Mouse (Mus musculus): ENCODE measurements around the gene Dock4. TPM values are rescaled to one million over a fixed set of nuclear protein-coding genes. Genes with fewer than 3 reads are reported as not detected.

Gene Dock4
- polyA plus RNA-seq, 1 experiment from 2014 or later: 2.6 TPM

DNA sequence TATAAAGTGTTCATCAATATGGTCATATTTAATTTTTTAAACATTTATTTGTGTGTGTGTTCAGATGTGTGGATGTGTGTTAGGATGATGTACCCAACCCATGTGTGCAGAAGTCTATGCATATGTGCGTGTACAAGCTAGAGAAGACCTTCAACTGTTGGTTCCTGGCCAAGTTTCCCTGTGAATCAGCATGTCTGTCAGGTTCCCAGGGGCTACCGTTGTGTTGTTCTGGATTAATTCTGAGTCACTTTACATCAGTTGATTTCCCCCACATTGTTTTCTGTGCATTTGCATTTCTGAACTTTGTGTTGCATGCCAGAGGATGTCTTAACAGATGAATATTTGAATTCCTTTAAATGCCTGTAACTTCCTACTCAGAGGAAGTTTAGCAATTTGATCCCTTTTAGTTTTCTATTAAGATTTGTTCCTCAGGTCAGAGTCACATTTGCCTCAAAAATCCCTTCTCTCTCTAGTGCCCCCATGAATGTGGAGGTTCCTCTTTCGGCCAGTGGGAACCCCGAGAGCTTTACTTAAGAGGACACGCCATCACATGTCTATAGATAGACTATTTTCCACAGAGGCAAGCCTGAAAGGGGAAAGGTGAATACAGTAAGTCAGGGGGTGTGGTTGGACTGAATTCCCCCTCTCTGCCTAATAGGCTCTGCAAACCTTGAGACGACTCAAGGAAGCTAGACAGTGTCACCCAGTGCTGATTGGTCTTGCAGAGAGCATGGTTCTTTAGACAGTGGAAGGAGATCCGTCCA, 139.0 kb downstream of the Dock4 start:
- H3K27me3 ChIP-seq (replicated peaks): no peaks in the 10 kb centered on the region
- H3K27ac ChIP-seq: no peak overlapping the region
- no peak overlapping the region for H3K9ac ChIP-seq
- no peaks in the 10 kb centered on the region for H3K36me3 ChIP-seq
- H3K9me3 ChIP-seq (replicated peaks): no peaks in the 10 kb centered on the region
- no peaks in the 10 kb centered on the region for H3K4me1 ChIP-seq
- WGBS (ENCODE audit: insufficient replicate concordance): 66% methylated on average over 7 of the region's 7 CpGs
- ATAC-seq: no peak
- H3K4me2 ChIP-seq: no peak overlapping the region
- H3K4me3 ChIP-seq: no peak overlapping the region

GRCm38 (mm10) chr12:40585456-40586141, 139.8 kb downstream of the Dock4 start:
- 64% methylated on average over 4 of the region's 4 CpGs for WGBS (ENCODE audit: insufficient replicate concordance)
- Histone ChIP-seq H3K27ac (no peak overlapping the region), H3K4me1 (no peaks in the 10 kb centered on the region), H3K36me3 (no peaks in the 10 kb centered on the region), H3K9me3 (replicated peaks) (no peaks in the 10 kb centered on the region), H3K4me3 (no peak overlapping the region), H3K4me2 (no peak overlapping the region), H3K27me3 (replicated peaks) (no peaks in the 10 kb centered on the region), H3K9ac (no peak overlapping the region)
- no peak for ATAC-seq

- Histone ChIP-seq H3K27ac (no peak overlapping the region), H3K27me3 (replicated peaks) (no peaks in the 10 kb centered on the region), H3K36me3 (no peaks in the 10 kb centered on the region), H3K9ac (no peak overlapping the region), H3K4me2 (no peak overlapping the region), H3K4me1 (no peaks in the 10 kb centered on the region), H3K4me3 (no peak overlapping the region), H3K9me3 (replicated peaks) (no peaks in the 10 kb centered on the region)
- WGBS (ENCODE audit: insufficient replicate concordance): 69% methylated on average over 4 of the region's 4 CpGs
- no peak for ATAC-seq
These were observed 148.4 kb downstream of the Dock4 start for GRCm38 (mm10) chr12:40594161-40594560.

DNA sequence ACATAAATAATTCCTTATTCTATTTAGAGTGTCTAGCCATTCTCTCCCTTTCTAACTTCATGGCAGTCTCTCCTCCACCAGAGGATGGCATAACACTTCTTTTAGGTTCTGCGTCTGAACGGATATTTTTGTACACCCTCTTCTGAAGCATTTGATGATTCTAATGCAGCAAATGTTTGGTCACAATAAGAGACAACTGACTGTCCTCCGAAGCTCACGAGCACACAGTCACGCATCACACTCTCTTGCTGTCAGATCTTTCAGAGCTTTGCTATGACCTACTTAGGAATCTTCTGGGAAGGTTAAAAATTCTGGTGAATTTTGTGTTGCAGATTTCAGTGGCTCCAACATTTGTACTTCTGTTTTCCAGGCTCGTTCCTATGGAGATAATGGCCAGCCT, 149.7 kb downstream of the Dock4 start:
- no peak overlapping the region for H3K4me2 ChIP-seq
- H3K4me3 ChIP-seq: no peak overlapping the region
- H3K9ac ChIP-seq: no peak overlapping the region
- no peaks in the 10 kb centered on the region for H3K4me1 ChIP-seq
- no peaks in the 10 kb centered on the region for H3K27me3 ChIP-seq (replicated peaks)
- H3K9me3 ChIP-seq (replicated peaks): no peaks in the 10 kb centered on the region
- no peaks in the 10 kb centered on the region for H3K36me3 ChIP-seq
- WGBS (ENCODE audit: insufficient replicate concordance): 67% methylated on average over 6 of the region's 6 CpGs
- H3K27ac ChIP-seq: no peak overlapping the region
- no peak for ATAC-seq

GRCm38 (mm10) chr12:40596020-40596419, 150.3 kb downstream of the Dock4 start:
- Histone ChIP-seq H3K4me3 (no peak overlapping the region), H3K27ac (no peak overlapping the region), H3K27me3 (replicated peaks) (no peaks in the 10 kb centered on the region), H3K9me3 (replicated peaks) (no peaks in the 10 kb centered on the region), H3K9ac (no peak overlapping the region), H3K4me2 (no peak overlapping the region), H3K36me3 (no peaks in the 10 kb centered on the region), H3K4me1 (no peaks in the 10 kb centered on the region)
- WGBS (ENCODE audit: insufficient replicate concordance): 62% methylated on average over 7 of the region's 7 CpGs
- no peak for ATAC-seq

DNA sequence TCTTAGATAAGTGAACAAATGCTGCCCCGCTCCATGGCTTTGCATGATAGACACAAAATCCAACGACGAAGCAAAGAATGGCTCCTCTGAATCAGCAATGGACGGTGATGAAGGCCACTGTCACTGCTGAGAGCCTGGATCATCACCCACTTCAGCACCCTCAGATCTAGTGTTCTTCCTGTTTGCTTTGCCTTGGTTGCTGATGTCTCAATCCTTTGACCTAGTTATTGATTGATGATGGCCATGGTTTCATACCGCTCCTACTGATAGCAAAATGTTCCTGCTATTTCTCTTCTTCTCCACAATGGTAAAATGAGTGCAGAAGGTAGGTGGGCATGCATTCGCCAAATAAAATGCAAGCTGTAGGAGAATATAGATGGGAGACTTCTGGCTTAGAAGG, 150.7 kb downstream of the Dock4 start:
- Histone ChIP-seq H3K27ac (no peak overlapping the region), H3K9ac (no peak overlapping the region), H3K4me2 (no peak overlapping the region), H3K27me3 (replicated peaks) (no peaks in the 10 kb centered on the region), H3K36me3 (no peaks in the 10 kb centered on the region), H3K4me1 (no peaks in the 10 kb centered on the region), H3K4me3 (no peak overlapping the region), H3K9me3 (replicated peaks) (no peaks in the 10 kb centered on the region)
- 67% methylated on average over 6 of the region's 6 CpGs for WGBS (ENCODE audit: insufficient replicate concordance)
- ATAC-seq: no peak

- H3K36me3 ChIP-seq: no peaks in the 10 kb centered on the region
- 56% methylated on average over 2 of the region's 2 CpGs for WGBS (ENCODE audit: insufficient replicate concordance)
- H3K4me2 ChIP-seq: no peak overlapping the region
- no peaks in the 10 kb centered on the region for H3K4me1 ChIP-seq
- H3K4me3 ChIP-seq: no peak overlapping the region
- H3K9ac ChIP-seq: no peak overlapping the region
- no peak for ATAC-seq
- H3K27ac ChIP-seq: no peak overlapping the region
- no peaks in the 10 kb centered on the region for H3K9me3 ChIP-seq (replicated peaks)
- no peaks in the 10 kb centered on the region for H3K27me3 ChIP-seq (replicated peaks)
These were observed 154.2 kb downstream of the Dock4 start for GRCm38 (mm10) chr12:40599952-40600351.

DNA sequence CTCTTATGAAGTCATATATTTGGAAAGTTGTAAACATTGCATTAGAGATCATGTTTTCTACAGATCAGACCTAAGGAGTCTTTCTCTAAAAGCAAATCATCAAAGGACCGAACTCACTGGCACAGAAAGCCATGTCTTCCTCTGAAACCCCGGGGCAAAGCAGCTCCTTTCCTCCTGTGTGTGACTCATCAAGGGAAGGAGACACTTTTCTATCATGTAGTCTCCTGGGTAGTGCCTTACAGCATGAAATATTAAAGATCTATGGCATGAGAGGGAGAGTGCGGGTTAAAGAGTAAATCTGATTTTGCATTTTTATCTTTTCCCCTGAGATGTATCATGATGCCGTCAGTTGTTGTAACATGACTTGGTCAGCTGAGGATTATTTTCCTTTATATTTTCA, 159.8 kb downstream of the Dock4 start:
- H3K9ac ChIP-seq: no peak overlapping the region
- no peaks in the 10 kb centered on the region for H3K9me3 ChIP-seq (replicated peaks)
- ATAC-seq: no peak
- no peaks in the 10 kb centered on the region for H3K27me3 ChIP-seq (replicated peaks)
- no peak overlapping the region for H3K27ac ChIP-seq
- no peaks in the 10 kb centered on the region for H3K36me3 ChIP-seq
- no peaks in the 10 kb centered on the region for H3K4me1 ChIP-seq
- no peak overlapping the region for H3K4me2 ChIP-seq
- WGBS (ENCODE audit: insufficient replicate concordance): 69% methylated on average over 4 of the region's 4 CpGs
- H3K4me3 ChIP-seq: no peak overlapping the region

GRCm38 (mm10) chr12:40622926-40623325, 177.2 kb downstream of the Dock4 start:
- no peaks in the 10 kb centered on the region for H3K27me3 ChIP-seq (replicated peaks)
- H3K4me1 ChIP-seq: no peaks in the 10 kb centered on the region
- H3K9ac ChIP-seq: no peak overlapping the region

DNA sequence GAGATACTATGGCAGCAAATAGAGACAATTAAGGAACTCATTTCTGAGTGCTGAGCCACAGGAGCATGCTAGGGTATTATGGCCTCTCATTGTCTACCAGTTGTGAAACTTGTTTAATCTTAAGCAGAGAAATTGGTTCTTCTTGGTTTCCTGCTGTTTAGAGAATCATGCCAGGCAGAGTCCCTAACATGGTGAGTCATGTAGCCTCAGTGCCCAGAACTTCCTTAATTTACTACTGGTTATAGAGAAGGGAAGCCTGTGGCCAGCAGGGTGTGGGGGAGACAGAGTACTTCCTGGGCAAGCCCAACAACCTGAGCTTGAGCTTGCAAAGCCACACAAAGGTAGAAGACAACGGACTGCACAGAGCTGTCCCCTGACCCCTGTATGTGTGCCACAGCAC, 180.8 kb downstream of the Dock4 start:
- 44% methylated on average over 1 of the region's 1 CpGs for WGBS (ENCODE audit: insufficient replicate concordance)
- Histone ChIP-seq H3K27ac (no peak overlapping the region), H3K36me3 (no peaks in the 10 kb centered on the region), H3K9ac (no peak overlapping the region), H3K4me3 (no peak overlapping the region), H3K4me1 (no peaks in the 10 kb centered on the region), H3K9me3 (replicated peaks) (no peaks in the 10 kb centered on the region), H3K4me2 (no peak overlapping the region), H3K27me3 (replicated peaks) (no peaks in the 10 kb centered on the region)
- no peak for ATAC-seq

More at GRCm38 (mm10) chr12:40622926-40623325, 177.2 kb downstream of the Dock4 start:
- ATAC-seq: no peak
- H3K27ac ChIP-seq: no peak overlapping the region
- no peak overlapping the region for H3K4me3 ChIP-seq
- H3K36me3 ChIP-seq: no peaks in the 10 kb centered on the region
- H3K4me2 ChIP-seq: no peak overlapping the region
- no peaks in the 10 kb centered on the region for H3K9me3 ChIP-seq (replicated peaks)

DNA sequence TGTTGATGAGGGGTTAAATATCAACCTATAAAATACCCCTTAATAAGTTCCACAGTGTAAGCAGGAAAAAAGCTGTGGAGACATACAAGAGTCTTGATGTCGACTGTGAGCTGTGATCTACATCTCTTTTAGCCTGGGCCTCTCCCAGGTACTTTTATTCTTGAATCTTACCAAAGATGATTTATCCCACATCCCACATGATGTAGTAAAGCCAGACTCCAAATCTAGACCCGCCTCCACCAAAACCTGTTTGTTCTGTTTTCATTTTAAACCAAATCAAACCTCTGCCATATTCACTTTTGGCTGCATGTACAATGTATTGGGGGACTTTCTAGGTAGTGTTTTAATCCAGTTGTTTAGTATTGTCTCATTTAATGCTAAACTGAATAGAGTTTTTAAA, 187.5 kb downstream of the Dock4 start:
- no peaks in the 10 kb centered on the region for H3K27me3 ChIP-seq (replicated peaks)
- H3K4me1 ChIP-seq: no peaks in the 10 kb centered on the region
- H3K27ac ChIP-seq: no peak overlapping the region
- no peaks in the 10 kb centered on the region for H3K36me3 ChIP-seq
- whole genome bisulfite sequencing (ENCODE audit: insufficient replicate concordance): 59% methylated on average over 2 of the region's 2 CpGs
- no peaks in the 10 kb centered on the region for H3K9me3 ChIP-seq (replicated peaks)
- H3K9ac ChIP-seq: no peak overlapping the region
- no peak overlapping the region for H3K4me2 ChIP-seq
- no peak for ATAC-seq
- no peak overlapping the region for H3K4me3 ChIP-seq

DNA sequence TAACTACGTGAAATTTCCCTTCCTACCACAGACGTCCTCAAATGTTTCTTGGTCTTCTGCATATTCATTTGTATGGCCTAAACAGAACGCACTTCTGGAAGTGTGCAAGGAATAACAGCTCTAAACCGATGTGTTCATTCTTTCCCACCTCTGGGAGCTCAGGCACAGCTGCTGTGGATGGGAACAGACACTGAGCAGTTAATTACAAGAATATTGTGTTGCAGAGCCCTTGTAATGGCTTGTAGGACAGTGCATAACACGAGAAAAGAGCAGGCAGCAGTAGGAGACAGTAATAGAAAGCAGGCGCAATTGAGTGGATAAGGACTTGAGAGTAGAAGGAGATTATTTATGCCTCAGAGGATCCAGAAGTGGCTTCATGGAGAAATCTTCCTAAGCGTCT, 188.4 kb downstream of the Dock4 start:
- H3K9me3 ChIP-seq (replicated peaks): no peaks in the 10 kb centered on the region
- WGBS (ENCODE audit: insufficient replicate concordance): 74% methylated on average over 7 of the region's 7 CpGs
- ATAC-seq: no peak

More for the DNA sequence above, 188.4 kb downstream of the Dock4 start:
- Histone ChIP-seq H3K4me1 (no peaks in the 10 kb centered on the region), H3K36me3 (no peaks in the 10 kb centered on the region), H3K27ac (no peak overlapping the region), H3K9ac (no peak overlapping the region), H3K4me2 (no peak overlapping the region), H3K4me3 (no peak overlapping the region), H3K27me3 (replicated peaks) (no peaks in the 10 kb centered on the region)
